Mouse (Mus musculus) kidney, postnatal 25 days (tissue): ENCODE measurements around the gene Il21r.

ENCODE experiments used
- DNase-seq, 2 experiments: peaks; one replicate each; pipeline ENCODE4 v3.0.0; 2021; ENCODE audit warnings: mixed read lengths in 2 of 2

The Il21r gene

DNA sequence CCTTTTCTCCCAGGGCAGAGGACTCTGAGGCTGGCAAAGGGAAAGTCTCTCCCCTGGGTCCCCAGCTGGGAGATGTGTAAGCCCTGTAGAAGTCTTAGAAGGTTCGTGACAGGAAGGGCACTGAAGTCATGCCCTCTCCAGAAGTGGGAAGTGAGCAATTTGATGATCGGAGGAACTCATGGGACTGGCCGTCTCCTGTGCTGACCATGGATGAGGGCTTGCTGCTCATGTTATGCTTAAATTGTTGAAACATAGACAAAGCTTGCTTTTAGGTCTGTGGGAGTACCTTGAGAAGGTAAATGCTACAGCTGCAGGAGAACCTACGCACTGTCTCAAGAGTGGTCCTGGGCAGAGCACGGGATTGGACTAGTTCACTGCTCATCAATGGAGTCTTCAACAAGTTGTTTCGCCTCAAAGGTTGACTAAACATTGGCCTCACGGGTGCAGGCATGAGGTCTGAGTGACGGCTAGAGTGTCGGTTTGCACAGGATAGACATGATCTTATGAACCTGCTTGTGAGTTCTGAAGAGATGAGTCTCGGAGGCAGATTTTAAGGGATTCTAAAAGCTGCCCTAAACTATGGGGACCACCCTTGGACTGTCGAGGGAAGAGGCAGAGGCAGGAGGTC, 1.3 kb upstream of the Il21r start:
- DNase-seq: no peak

DNA sequence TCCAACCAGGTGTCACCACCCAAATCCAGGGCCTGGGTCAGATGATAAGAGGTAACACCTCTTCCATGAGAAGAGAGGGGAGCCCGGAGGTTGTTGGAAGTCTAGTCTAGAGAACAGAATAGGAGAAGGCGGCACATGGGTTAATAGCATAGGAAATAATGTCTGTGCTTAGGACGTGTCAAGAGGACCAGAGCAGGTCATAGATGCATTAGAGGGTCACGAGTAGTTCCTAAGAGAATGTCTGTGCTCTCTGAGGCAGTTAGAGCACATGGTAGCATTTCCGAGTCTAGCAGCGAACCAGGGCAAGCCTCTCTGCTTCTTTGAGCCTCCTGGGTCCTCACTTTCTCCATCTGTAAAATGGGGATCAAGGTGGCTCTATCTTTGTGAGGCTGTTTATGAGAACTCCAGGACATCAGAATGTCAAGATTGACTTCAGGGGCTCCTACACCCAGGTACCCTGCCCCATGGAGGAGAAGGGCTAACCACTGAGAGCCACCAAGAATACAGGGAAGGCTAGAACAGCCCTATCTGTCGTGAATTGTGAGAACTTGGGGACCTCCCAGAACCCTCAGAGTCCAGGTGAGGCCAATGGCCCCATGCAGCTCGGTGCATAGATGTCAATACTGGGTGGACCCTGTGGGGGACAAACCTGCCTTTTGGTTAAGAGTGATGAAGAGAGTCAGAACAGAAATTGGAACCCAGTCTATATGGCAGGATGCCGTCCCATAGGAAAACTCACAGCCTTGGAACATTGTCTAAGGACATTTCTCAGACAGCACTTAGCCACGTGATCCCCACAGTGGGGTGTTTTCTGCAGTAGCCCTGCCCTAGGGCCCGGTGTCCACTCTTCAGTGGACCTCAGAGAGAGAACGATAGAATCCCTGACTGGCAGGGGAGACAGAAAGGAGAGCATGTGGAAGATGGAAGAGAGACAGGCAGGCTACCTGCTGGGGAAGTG, 1.4 kb downstream of the Il21r start:
- DNase-seq: no peak

DNA sequence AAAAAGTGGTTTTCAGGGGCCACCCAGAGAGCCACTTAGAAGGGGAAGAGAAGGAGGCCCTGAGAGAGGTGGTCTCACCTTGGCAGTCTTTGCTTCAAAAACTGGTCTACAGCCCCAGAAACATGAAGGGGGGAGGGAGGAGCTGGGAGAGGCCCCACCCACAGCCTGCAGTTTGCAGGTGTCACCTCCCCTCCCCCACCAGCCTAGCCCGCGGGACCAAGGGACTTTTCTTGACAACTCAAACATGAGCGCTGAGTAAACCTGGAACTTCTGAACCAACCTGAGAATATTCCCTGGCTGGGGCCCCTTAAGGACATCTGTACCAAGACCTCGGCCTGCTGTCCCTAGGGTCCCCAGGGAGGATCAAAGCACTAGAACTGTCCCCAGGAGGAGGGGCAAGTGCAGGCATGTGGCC, 2.5 kb downstream of the Il21r start:
- DNase-seq: no peak

DNA sequence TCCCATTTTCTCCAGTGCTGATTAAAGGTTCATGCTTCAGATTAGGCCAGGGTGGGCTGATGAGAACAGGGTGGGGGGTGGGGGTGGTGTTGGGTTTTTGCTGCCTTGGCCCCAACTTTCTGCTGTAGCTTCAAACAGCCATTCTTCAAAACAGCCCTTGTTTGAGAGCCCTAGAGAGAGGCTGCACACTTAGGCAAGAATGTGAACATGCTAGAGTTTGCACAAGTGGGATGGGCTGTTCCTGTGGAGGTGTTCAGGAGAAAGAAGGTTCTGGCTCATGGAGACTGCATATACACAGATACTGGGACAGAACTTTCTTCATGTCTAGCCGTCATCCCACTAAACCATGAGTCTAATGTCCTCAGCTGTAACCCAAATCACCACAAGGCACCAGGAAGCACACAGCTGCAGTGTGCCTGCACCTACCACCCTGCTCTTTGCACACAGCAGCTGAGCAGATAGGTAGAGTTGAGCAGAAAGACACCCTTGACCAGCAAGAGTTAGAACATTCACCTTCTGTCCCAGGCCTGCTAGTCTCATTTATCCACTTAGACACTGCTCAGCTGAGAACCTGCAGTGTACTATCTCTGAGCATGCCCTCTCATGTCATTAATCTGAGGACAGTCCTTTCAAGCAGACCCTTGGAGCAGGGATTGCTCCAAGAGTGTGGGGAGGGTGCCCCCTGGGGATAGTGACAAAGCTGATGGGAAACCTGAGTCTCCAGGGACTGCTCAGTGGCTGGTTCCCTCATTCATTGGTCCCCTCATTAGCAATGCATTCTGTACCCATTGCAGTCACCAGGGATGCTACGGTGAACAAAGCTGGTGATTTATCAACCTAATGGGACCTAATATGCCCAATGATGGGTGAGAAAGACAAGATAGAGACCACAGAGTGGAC, 3.3 kb downstream of the Il21r start:
- no peak for DNase-seq

DNA sequence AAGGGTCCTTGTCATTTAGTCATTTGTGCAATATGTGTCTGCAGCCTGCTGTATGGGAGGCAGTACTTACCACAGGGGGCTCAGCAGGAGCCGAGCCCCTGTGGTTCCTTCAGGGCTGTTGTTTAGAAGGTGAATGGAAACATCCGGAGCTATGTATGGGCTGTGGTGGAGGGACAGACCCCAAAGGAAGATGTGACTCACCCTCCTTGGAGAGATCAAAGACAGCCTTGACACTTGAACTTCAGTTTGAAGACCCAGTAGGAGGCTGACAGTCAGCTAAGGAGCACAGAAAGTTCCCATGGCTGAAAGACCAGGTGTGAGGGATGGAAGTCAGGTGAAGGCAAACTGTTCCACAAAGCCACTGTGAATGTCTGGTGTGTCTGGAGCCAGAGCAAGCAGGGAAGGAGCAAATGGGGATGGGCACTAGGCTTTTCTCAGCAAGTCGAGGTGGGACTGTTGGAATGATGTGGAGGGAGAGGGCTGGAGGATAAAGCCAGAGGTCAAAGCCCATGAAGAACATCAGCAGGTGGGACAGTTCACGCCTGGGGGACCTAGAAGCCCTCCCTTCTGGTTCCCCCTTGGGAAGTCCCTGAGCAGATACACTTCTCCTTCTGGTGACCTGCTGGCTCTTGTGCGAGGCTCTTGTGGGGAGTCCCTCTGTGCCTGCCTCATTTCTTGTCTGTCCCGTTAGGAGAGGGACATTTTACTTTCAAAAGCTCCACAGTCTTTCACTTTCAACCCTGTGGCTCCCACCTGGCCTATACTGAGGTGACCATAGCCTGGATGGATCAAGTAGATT, 4.4 kb downstream of the Il21r start:
- no peak for DNase-seq

DNA sequence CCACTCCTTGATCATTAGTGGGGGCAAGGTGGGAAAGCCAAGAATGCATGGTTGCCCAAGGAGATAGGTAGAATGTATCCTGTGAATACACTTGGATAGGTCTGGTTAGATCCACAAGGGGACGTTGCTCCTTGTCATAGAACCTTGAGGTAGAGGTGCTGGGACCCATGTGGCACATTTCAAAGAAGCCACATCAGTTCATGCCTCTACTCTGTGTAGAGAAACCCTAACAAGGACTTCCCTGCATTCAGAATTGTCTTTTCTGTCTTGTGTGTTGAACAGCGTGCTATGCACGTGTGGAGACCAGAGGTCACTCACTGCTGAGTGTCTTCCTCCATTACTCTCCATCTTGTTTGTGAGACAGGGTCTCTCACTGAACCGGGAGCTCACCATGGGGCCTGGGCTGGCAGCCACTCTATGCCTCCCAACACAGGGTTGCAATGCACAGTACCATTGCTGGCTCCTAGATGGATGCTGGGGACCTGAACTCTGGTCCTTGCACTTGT, 5.0 kb downstream of the Il21r start:
- DNase-seq: no peak

DNA sequence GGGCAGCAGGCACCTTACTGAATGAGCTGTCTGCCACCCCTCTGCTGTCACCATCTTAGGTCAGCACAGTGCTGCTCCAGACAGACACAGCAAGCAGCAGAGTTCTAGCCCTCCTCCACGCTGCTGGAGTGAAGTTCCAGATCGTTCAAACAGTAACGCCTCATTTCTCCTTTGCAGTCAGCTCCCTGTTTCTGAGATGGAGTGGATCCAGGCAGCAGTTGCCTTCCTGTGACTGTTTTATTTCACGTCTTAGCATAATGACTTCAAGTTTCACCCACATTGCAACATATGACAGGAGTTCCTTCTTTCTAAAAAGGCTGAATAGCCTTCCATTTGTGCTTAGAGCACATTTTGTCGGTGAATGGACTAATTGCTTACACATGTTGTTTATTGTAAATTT, 10.3 kb downstream of the Il21r start:
- no peak for DNase-seq

DNA sequence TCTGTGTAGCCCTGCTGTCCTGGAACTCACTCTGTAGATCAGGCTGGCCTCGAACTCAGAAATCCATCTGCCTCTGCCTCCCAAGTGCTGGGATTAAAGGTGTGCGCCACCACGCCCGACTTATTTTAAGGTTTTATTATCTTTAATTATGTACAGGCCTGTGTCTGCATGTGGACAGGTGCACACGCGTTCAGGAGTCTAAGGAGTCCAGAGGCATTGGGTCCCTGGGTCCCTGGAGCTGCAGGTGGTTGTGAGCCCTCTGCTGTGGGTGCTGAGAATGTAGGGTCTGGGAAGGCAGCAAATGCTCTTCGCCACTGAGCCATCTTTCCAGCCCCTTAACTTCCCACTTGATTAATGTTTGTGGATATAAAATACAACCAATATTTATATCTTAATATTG, 12.2 kb downstream of the Il21r start:
- DNase-seq: no peak

DNA sequence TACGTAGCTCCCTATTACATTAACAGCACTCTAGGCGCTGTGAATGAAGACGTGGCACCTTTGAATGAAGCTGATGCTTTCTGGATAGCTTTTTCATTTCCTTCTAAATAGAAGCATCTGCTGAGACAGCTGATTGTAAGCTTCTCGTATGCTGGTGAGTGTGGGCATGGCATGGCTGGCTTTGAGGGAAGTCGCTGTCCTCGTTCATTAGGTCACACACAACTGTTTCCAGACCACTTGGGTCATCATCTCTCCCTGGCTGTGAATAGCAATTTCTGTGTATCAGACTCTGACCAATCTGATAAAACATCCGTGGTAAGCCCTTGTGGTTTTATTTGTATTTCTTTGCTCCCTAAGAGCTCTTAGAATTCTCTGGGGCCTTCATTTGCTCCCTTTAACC, 14.8 kb downstream of the Il21r start:
- DNase-seq: no peak

DNA sequence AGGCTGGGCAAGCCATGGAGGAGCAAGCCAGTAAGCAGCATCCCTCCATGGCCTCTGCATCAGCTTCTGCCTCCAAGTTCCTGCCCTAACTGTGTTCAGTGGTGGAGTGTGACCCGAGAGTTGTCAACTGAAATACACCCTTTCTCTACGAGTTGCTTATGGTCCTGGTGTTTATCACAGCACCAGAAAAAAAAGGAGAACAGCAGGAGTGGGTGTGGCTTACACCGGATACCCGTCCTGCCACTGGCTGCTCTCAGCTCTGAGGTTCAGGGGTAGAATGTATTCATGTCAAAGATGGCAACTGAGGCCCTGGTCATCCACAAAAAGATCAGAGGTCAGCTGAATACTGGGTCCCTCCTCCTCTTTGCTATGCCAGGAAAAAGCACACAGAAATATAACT, 16.8 kb downstream of the Il21r start:
- DNase-seq: no peak

DNA sequence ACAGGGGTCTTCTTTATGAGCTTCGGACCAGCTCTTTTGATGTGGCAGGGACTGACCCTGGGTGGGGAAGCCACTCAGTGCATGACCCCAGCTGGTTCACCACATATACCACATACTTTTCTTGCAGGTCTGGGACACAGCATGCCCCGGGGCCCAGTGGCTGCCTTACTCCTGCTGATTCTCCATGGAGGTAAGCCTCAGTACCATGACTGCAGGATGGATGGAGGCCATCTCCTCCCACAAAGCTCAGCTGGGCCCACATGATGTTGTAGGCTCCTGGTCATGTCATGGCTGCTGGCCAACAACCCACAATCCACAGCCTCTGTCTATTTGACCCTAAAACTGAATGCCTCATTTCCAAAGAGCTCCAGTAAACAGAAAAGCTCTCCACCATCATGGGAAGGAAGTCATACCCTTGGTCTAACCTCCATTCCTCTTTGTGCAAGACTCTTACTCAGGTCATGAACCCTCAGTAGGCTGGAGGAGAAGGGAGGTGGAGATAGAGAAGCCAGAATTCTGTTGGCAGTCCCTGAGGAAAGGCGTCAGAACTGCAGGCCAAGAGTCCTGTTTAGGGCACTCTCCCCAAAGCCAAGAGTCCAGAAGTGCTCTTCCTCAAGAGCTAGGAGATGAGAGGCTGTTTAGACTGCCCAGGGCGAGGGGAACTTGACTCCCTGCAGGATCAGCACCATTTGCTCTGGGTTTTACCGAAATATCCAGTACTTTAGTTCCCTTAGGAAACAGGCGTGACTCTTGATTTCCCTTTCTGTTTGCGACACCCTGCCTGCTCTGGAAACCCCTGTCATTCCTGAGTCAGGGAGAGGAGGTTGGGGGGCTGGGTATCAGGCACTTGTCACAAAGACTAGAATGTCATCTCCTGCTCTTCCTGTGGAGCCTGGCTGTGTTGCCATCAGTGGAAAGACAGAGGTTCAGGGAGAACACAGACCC, 19.8 kb downstream of the Il21r start:
- DNase-seq: no peak

DNA sequence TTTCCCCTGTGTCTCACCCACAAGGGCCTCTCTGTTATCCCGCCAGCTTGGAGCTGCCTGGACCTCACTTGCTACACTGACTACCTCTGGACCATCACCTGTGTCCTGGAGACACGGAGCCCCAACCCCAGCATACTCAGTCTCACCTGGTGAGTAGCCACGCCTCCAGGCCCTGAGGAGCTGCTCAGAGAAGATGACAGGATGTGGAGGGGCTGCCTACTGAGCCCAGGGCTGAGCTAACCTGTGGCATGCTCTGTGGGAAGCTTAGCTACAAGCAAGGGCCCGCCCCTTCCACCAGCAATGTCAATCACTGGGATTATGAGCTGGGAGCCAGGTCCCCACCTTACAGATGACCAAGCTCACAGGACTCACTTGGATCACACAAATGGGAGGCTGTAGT, 22.0 kb downstream of the Il21r start:
- DNase-seq: no peak

DNA sequence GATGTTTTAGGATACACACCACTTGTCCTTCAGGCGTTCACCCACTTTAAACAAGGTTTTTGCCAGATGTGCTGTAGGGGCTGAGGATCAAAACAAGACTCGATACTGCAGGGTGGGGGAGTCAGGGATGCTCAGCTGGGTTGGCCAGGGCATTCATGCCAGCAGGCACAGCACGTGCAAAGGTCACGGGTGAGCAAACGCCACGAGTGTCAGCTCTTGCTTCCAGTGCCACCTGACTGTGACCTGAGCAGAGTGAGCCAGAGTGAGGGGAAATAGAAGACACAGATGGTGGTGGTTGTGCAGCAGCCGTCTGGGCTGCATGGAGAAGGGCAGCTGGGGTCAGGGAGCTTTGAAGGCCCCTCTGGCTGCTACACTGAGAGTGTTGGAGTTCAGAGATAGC, 22.6 kb downstream of the Il21r start:
- DNase-seq: no peak

DNA sequence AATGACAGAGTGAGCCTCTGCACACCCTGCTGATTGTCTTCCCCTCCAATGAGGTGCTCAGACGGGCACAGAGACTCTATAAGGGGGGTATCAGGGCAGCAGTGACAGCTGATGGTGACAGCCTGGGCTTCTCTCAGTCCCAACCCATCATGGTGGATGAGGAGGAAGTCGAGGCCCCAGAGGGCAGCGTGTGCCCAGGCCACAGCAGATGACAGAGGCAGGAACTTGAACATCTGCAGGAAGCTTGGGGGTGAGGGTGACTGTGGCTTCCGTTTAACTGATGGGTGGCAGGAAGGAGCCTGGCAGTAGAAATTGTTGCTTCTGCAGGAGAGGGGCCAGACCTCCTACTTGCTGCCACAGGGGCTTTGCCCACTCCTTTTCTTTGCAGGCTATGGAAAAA, 27.1 kb downstream of the Il21r start:
- peak in 1 of 2 experiments; percentile 53 for DNase-seq

DNA sequence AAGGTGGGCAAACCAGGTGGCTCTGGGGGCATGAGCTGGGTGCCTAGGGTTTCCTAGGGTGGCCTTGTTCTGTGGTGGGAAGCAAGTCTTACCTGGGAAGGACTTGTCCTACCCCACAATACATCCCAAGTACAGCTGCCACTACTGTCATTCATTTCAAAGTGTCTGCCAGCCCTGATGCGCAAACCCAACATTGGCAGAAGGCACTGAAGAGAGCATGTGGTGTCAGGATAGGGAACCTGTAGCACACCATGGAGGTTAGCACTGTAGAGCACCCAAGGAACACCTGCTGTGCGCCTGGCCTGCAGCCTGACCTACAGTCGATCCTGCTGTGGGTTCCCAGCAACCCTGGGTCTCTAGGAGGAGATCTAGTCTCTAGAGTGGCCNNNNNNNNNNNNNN, 27.8 kb downstream of the Il21r start:
- no peak for DNase-seq

DNA sequence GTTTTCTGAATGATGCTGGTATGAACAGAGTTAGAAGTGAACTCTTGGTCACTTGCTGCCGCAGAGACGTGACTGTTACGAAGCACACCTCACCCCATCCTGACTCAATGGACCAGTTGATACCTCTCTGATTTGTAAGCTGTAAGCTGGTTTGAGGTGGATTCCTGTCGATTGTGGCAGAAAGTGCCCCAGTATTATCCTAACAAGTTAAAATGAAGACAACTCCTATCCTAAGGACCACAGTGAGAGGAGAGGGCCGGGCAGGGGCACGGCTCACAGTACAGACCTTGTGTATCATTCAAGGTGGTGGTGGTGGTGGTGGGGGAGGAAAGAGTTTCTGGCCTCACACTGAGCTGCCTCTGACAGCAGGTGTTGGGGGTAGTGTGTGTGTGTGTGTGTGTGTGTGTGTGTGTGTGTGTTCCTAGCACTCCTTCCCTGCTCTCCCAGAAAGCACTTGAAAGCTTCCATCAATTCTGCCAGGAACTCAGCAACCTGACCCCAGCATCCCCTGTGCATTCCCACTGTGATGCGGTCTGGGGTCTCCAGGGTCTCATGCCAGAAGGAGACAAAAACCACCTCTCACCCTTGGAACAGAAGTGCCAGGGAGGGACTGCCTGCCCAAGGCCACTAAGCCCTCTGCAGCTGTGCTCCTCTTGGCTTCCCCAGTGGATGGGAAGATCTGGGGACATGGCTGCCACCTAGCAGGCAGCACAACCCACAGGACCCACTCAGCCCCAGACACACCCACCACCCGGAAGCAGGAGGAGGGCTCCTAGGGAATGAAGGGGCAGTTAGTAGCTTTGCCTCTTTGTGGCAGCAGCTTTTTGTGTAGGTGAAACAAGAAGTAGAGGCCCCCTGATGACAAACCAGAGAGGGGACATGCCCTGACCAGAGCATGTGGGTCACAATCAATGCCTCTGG, 34.3 kb downstream of the Il21r start:
- no peak for DNase-seq

DNA sequence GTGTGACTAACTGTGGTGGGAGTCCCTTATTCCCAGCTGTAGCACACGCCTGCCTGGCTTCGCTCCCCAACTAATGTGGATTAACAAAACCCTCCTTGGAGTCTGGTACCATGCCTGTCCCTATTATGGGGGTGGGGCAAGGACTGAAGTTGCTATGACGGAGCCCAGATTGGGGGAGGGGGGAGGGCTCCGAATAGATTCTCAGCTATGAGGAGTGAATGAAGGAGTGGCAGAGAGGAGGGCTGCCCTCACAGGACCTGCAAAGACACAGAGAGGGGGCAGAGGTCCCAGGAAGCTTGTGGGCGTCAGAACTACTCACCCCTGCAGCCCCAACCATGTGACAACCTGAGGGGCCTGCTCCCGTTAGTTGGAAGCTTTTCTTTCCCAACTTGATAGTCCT, 35.1 kb downstream of the Il21r start:
- no peak for DNase-seq

DNA sequence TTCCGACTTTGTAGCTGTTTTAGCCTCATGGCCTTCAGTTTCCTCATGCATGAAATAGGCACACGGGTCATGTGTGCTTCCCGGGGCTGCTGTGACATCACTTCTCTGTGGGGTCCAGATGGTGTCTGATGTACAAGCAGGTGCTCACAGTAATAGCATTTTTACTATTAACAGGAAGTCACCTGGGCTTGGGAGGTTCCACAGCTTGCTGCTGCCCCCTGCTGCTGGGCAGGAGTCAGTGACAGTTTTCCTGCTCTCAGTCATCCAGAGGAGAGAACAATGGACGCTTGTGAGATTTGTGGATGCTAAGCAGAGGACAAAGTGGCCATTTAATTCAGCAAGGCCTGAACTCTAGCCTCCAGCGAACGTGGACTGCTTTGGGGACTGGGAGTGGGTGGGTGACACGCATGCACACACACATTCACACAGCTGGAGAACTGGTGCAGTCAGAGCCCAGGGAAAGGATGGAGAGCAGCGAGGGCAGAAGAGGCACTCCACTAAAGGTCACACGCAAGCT, 35.7 kb downstream of the Il21r start:
- peak; percentile 55 to 62 for DNase-seq

DNA sequence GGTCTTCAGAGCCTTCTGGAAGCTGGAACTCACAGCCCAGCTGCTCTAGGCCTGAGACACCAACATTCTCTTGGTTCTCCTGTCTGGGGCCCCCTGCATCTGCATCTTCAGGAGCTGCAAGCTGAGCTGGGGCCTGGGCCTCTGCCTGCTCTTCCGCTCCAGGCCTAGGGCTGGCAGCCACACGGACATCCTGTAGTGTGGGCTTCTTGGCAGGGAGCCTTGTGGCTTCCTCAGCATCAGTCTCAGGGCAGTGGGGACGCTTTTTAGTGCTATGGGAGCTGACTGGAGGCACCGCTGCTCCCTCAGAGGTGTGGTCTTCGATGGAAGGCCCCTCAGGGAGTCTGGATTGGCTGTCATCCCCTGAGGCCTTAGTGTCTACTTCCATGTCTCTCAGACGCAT, 40.7 kb downstream of the Il21r start:
- DNase-seq: peak; percentile 40 to 57

DNA sequence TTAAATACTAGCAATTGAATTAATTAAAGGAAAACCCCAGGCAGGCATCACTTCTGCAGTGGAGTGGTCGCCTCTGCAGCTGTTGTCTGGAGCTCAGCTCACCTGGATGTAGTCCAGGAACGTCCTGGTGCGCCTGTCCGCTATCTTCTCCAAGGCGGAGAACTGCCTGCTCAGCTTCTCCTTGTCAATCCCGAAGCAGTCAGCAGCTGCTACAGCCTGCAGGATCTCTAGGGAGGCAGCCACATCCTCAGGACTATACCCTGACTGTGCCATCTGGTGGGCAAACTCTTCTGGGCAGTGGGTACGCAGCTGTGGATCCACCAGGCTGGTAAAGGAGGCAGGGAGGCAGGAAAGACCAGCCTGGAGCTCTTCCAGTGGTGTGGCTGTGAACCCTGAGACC, 42.2 kb downstream of the Il21r start:
- no peak for DNase-seq
